Mouse (Mus musculus): Measurements from ENCODE around the gene Pom121l2.

Gene Pom121l2

GRCm38 (mm10) chr13:21980981-21981802 lies at the start of gene Pom121l2:
TSS of gene Pom121l2 (plus strand) at chr13:21981194.
- in situ Hi-C loops (cut with MboI, MseI) = no loop called here

GRCm38 (mm10) chr13:21931740-21932139 lies 49.3 kb upstream of the Pom121l2 start:
- in situ Hi-C loops (cut with MboI, MseI) = no loop called here

GRCm38 (mm10) chr13:21933626-21934548 lies 47.1 kb upstream of the Pom121l2 start:
- in situ Hi-C loops (cut with MboI, MseI) = no loop called here

GRCm38 (mm10) chr13:21934982-21935791 lies 45.8 kb upstream of the Pom121l2 start:
- in situ Hi-C loops (cut with MboI, MseI) = no loop called here

GRCm38 (mm10) chr13:21935833-21936232 lies 45.2 kb upstream of the Pom121l2 start:
- in situ Hi-C loops (cut with MboI, MseI) = no loop called here

GRCm38 (mm10) chr13:21936968-21937367 lies 44.0 kb upstream of the Pom121l2 start:
- in situ Hi-C loops (cut with MboI, MseI) = no loop called here

- in situ Hi-C loops (cut with MboI, MseI) = no loop called here
These were observed 40.8 kb upstream of the Pom121l2 start for GRCm38 (mm10) chr13:21940213-21940612.

- in situ Hi-C loops (cut with MboI, MseI) = no loop called here
These were observed 40.1 kb upstream of the Pom121l2 start for GRCm38 (mm10) chr13:21940811-21941321.

- in situ Hi-C loops (cut with MboI, MseI) = no loop called here
These were observed 37.4 kb upstream of the Pom121l2 start for GRCm38 (mm10) chr13:21943644-21944043.

- in situ Hi-C loops (cut with MboI, MseI) = no loop called here
These were observed 36.4 kb upstream of the Pom121l2 start for GRCm38 (mm10) chr13:21944592-21944925.

GRCm38 (mm10) chr13:21944926-21945740 lies 35.9 kb upstream of the Pom121l2 start, which contains the start of gene Zfp184:
TSS of gene Zfp184 (plus strand) at chr13:21945094.
- in situ Hi-C loops (cut with MboI, MseI) = no loop called here

GRCm38 (mm10) chr13:21969269-21969668 lies 11.7 kb upstream of the Pom121l2 start:
- in situ Hi-C loops (cut with MboI, MseI) = no loop called here

GRCm38 (mm10) chr13:21969816-21970215 lies 11.2 kb upstream of the Pom121l2 start:
- in situ Hi-C loops (cut with MboI, MseI) = loop anchor here (5.0 kb wide), 1 partner anchor 57 kb away; no protein-coding TSS in a partner anchor

- in situ Hi-C loops (cut with MboI, MseI) = loop anchor here (5.0 kb wide), 1 partner anchor 56 kb away; no protein-coding TSS in a partner anchor
These were observed 9.4 kb upstream of the Pom121l2 start for GRCm38 (mm10) chr13:21971641-21972040.

GRCm38 (mm10) chr13:21974221-21974725 lies 6.7 kb upstream of the Pom121l2 start:
- in situ Hi-C loops (cut with MboI, MseI) = loop anchor here (5.0 kb wide), 1 partner anchor 53 kb away; no protein-coding TSS in a partner anchor

- in situ Hi-C loops (cut with MboI, MseI) = loop anchor here (5.0 kb wide), 1 partner anchor 52 kb away; no protein-coding TSS in a partner anchor
These were observed 6.1 kb upstream of the Pom121l2 start for GRCm38 (mm10) chr13:21974726-21975473.

- in situ Hi-C loops (cut with MboI, MseI) = no loop called here
These were observed 804 bp downstream of the Pom121l2 start for GRCm38 (mm10) chr13:21981803-21982193.

- in situ Hi-C loops (cut with MboI, MseI) = no loop called here
These were observed 3.5 kb downstream of the Pom121l2 start for GRCm38 (mm10) chr13:21984486-21984885.

- in situ Hi-C loops (cut with MboI, MseI) = no loop called here
These were observed 11.6 kb downstream of the Pom121l2 start for GRCm38 (mm10) chr13:21992550-21992949.

Data from regulatory T cell (primary cell).